Mouse (Mus musculus): Measurements from ENCODE around the gene Pld1.

GRCm38 (mm10) chr3:28093684-28094302, 155.3 kb downstream of the Pld1 start:
- TF ChIP-seq CTCF (IDR thresholded peaks at IDR 0.05; ENCODE audit: extremely low read depth, insufficient read depth, insufficient read length, insufficient replicate concordance) (no peak), POLR2A (IDR thresholded peaks at IDR 0.05; ENCODE audit: low read depth, low read length) (no peak)
